Mouse (Mus musculus) liver, adult (tissue): ENCODE measurements at regions not wholly inside any gene's neighbourhood (a gene's known extent, or its start where the extent isn't known, plus 50 kb on each side); places are given as distances from the start of the nearest gene placed in this dataset.

ENCODE experiments used
- GATA4 ChIP-seq: IDR thresholded peaks from 2 replicates; pipeline ENCODE4 v1.6.1; 2014; ENCODE audit warnings: mild to moderate bottlenecking, low read length; ENCODE audit not compliant: insufficient replicate concordance

- TF ChIP-seq GATA4: no peak
Measured at GRCm38 (mm10) chr1:71886903-71887302, 233.9 kb upstream of the Fn1 start.

GRCm38 (mm10) chr1:71886233-71886632 lies 233.2 kb upstream of the Fn1 start:
- no peak for TF ChIP-seq GATA4

DNA sequence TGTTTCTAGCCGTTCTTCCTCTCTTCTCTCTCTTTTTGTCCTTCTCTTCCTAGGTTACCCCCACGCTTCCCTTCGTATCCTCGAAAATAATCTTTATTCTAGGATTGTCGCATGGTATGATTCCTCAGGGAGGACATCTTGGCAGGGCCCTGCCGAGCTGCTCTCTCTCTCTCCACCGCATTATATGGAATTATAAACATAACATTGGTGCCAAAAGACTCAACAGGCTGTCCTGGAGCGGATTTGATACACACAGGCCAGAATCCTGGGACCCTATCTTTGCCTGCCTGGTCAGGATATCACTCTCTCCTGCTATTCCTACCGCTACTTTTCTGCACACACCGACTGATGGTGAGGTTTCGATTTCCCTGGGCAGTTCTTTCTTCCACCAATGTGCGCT lies 228.9 kb upstream of the Fn1 start:
- TF ChIP-seq GATA4: no peak

- TF ChIP-seq GATA4: no peak
Measured at GRCm38 (mm10) chr1:71881191-71881590, 228.2 kb upstream of the Fn1 start.

- no peak for TF ChIP-seq GATA4
Measured at GRCm38 (mm10) chr1:71880480-71880879, 227.5 kb upstream of the Fn1 start.

DNA sequence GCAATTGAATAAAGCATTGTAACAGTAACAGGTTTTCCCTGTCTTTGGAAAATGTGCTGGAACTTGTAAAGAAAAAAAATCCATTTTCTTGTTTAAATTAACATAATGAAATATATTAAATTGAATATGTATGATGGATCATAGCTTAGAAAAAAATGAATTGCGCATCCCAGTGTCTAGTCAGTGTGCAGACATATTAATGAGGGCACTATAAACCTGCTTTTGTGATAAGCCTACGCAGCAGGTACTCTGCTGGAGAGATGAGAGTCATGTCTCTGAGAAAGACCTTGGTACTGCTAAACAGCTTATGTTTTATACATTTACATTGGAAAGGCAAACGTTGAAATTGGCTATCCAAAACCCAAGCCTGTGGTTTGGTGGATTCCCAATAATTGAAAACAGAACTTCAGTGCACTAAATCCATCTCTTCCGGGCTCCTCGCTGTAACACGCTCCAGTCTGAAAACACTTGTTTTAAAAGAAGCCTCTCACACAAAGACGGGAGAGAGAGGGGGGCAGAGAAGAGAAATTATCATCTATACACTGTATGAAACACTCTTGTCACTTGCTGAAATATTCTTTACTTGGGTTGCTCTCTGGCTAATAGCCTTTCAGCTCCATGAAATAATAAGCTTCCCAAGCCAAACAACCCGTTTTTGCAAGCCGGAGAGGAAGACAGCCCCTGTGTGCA lies 223.9 kb upstream of the Fn1 start:
- TF ChIP-seq GATA4: no peak

GRCm38 (mm10) chr1:71874037-71874436 lies 221.0 kb upstream of the Fn1 start:
- no peak for TF ChIP-seq GATA4

GRCm38 (mm10) chr1:71865670-71866069 lies 212.7 kb upstream of the Fn1 start:
- TF ChIP-seq GATA4: no peak

DNA sequence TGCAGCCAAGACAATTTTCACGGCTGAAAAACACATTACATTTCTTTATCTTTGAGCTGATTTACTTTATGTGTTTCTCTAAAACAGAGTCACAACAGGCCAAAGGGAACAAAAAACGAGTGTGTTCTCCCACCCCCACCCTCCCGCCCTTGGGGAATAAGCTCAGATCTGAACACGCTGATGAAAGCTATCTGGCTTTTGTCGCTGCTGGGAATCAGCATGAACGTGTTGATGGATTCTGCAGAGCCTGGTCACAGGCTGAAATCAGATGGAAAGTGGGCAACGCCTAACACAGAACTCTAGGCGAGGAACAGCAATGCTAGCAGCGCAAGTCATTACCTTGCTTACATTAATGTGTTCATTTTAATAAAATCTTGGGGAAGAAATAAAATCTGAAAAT lies 211.7 kb upstream of the Fn1 start:
- no peak for TF ChIP-seq GATA4

GRCm38 (mm10) chr1:71853212-71853611 lies 200.2 kb upstream of the Fn1 start:
- TF ChIP-seq GATA4: no peak

- TF ChIP-seq GATA4: no peak
Measured at GRCm38 (mm10) chr1:71851268-71851667, 198.3 kb upstream of the Fn1 start.

GRCm38 (mm10) chr1:71848656-71849055 lies 195.7 kb upstream of the Fn1 start:
- TF ChIP-seq GATA4: no peak

GRCm38 (mm10) chr1:71844938-71845685 lies 192.1 kb upstream of the Fn1 start:
- no peak for TF ChIP-seq GATA4

GRCm38 (mm10) chr1:71837764-71838163 lies 184.8 kb upstream of the Fn1 start:
- no peak for TF ChIP-seq GATA4

DNA sequence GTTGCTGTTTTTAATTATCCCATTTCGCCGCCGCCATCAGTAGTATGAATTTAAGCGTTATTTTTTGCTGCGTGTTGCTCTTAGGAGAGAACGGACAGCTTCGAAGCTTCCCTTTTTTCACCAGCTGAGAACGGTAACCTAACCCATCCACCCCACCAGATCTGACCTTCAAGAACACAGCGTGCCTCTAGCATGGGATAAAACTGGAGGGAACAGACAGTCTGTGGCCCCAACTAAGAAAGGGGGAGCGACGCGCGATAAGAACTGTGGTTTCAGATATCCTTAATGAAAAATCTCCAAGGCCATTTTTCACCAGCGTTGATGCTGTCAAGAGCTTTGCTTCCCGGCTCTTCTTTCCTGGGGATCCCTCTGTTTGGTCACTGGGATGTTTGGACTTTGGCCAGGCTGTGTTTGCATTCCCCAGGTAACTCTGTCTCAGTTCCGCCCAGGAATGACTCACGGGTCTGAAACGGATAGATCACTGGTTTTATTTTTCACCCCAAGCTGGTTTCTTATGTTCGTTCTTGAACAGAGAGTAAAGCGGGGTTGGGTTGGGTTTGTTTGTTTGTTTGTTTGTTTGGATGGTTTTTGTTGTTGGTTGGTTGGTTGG lies 184.1 kb upstream of the Fn1 start:
- no peak for TF ChIP-seq GATA4

DNA sequence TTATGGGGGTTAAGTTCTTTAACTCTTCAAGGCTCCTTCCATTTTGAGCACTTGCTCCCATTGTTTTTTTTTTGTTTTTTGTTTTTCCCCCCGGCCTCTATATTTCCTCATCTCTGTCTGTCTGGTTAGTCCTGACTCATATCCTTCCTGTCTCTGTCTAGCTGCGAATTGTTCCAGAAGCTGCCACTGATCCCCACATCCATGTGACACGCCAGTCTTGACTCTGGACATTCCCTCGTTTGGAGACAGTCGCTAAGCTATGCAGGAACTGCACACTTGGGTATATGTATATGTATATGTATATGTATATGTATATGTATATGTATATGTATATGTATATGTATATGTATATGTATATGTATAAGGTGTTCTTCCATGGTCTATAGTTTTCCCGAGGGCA lies 177.4 kb upstream of the Fn1 start:
- TF ChIP-seq GATA4: no peak
